Mouse (Mus musculus) adrenal gland, postnatal 14 days (tissue): ENCODE data around the gene Itpr2. TPM values are rescaled to one million over a fixed set of nuclear protein-coding genes. Genes with fewer than 3 reads are reported as not detected.
A peak's percentile ranks its signal among the peaks of the same experiment; 100 is the strongest.

ENCODE experiments used
- DNase-seq: peaks from one replicate; pipeline ENCODE4 v3.0.0; 2021; ENCODE audit warnings: mixed read lengths
- total RNA-seq: library from RNA; stranded (reverse); gene quantifications from 2 replicates; pipeline ENCODE4 v1.2.3, GENCODE M21; 2021

The Itpr2 gene
- total RNA-seq, 1 experiment from 2014 or later = 93.3 TPM

GRCm38 (mm10) chr6:146156536-146156935, 345.5 kb downstream of the Itpr2 start:
- no peak for DNase-seq

- DNase-seq = no peak
Observed at GRCm38 (mm10) chr6:146155156-146155734, 346.8 kb downstream of the Itpr2 start.

GRCm38 (mm10) chr6:146152843-146153242, 349.2 kb downstream of the Itpr2 start:
- DNase-seq = no peak

- DNase-seq = peak; percentile 28
Observed at GRCm38 (mm10) chr6:146140966-146141585, 360.9 kb downstream of the Itpr2 start.

GRCm38 (mm10) chr6:146140171-146140570, 361.9 kb downstream of the Itpr2 start:
- no peak for DNase-seq

- DNase-seq = no peak
Observed at GRCm38 (mm10) chr6:146136646-146137045, 365.4 kb downstream of the Itpr2 start.

- DNase-seq = no peak
Observed at GRCm38 (mm10) chr6:146136244-146136643, 365.8 kb downstream of the Itpr2 start.

GRCm38 (mm10) chr6:146135291-146135690, 366.7 kb downstream of the Itpr2 start:
- no peak for DNase-seq

- no peak for DNase-seq
Observed at GRCm38 (mm10) chr6:146133921-146134320, 368.1 kb downstream of the Itpr2 start.

GRCm38 (mm10) chr6:146129066-146129465, 373.0 kb downstream of the Itpr2 start:
- no peak for DNase-seq

GRCm38 (mm10) chr6:146126823-146127681, 375.0 kb downstream of the Itpr2 start:
- DNase-seq = no peak

- DNase-seq = no peak
Observed at GRCm38 (mm10) chr6:146125621-146126020, 376.4 kb downstream of the Itpr2 start.

- DNase-seq = no peak
Observed at GRCm38 (mm10) chr6:146124479-146124878, 377.5 kb downstream of the Itpr2 start.

GRCm38 (mm10) chr6:146123656-146124055, 378.4 kb downstream of the Itpr2 start:
- no peak for DNase-seq

- DNase-seq = no peak
Observed at GRCm38 (mm10) chr6:146120172-146120571, 381.9 kb downstream of the Itpr2 start.

- no peak for DNase-seq
Observed at GRCm38 (mm10) chr6:146114731-146115302, 387.2 kb downstream of the Itpr2 start.

GRCm38 (mm10) chr6:146114071-146114470, 388.0 kb downstream of the Itpr2 start:
- DNase-seq = no peak

- DNase-seq = no peak
Observed at GRCm38 (mm10) chr6:146113085-146113484, 388.9 kb downstream of the Itpr2 start.

- DNase-seq = no peak
Observed at GRCm38 (mm10) chr6:146112211-146112610, 389.8 kb downstream of the Itpr2 start.

- DNase-seq = no peak
Observed at GRCm38 (mm10) chr6:146111781-146112180, 390.2 kb downstream of the Itpr2 start.

- no peak for DNase-seq
Observed at GRCm38 (mm10) chr6:146110832-146111741, 390.9 kb downstream of the Itpr2 start.

GRCm38 (mm10) chr6:146110425-146110824, 391.6 kb downstream of the Itpr2 start:
- no peak for DNase-seq
